Mouse (Mus musculus): ENCODE results near the gene Kifc3.
A peak's percentile ranks its signal among the peaks of the same experiment; 100 is the strongest.

Gene Kifc3

GRCm38 (mm10) chr8:95075504-95075903 is 127.1 kb downstream of the Kifc3 start:
- ATAC-seq (ENCODE audit: low TSS enrichment), result no peak

GRCm38 (mm10) chr8:95067582-95067981 is 135.0 kb downstream of the Kifc3 start:
- no peak for ATAC-seq (ENCODE audit: low TSS enrichment)

GRCm38 (mm10) chr8:95064531-95064930 is 138.1 kb downstream of the Kifc3 start:
- ATAC-seq (ENCODE audit: low TSS enrichment), result no peak

GRCm38 (mm10) chr8:95059812-95060533 is 142.6 kb downstream of the Kifc3 start:
- ATAC-seq (ENCODE audit: low TSS enrichment), result no peak

GRCm38 (mm10) chr8:95058661-95059060 is 144.0 kb downstream of the Kifc3 start:
- ATAC-seq (ENCODE audit: low TSS enrichment), result no peak

- no peak for ATAC-seq (ENCODE audit: low TSS enrichment)
Observed at GRCm38 (mm10) chr8:95056414-95056813, 146.2 kb downstream of the Kifc3 start.

- peak; percentile 96 for ATAC-seq (ENCODE audit: low TSS enrichment)
Observed at GRCm38 (mm10) chr8:95054927-95055510, 147.6 kb downstream of the Kifc3 start, which contains the start of gene Drc7. Drc7 (plus strand) TSS chr8:95055103.

- ATAC-seq (ENCODE audit: low TSS enrichment), result no peak
Observed at GRCm38 (mm10) chr8:95054438-95054837, 148.2 kb downstream of the Kifc3 start.
